Mouse (Mus musculus) regulatory T cell (primary cell): ENCODE measurements around the gene Tm4sf19.

ENCODE experiments used
- in situ Hi-C: fragments of 300-600 bp; cut with MboI, MseI; formaldehyde crosslinking; loops from one replicate; pipeline ENCODE4 v1.15.1; 2025; ENCODE audit warnings: high pct_unique_total_duplicates

Tm4sf19 gene

GRCm38 (mm10) chr16:32400267-32400666 lies at the start of gene Tm4sf19:
Gene Tm4sf19 (plus strand): TSS chr16:32400506.
- in situ Hi-C loops = no loop called here

GRCm38 (mm10) chr16:32350776-32351175 lies 49.5 kb upstream of the Tm4sf19 start:
- in situ Hi-C loops = no loop called here

- in situ Hi-C loops = no loop called here
Measured at GRCm38 (mm10) chr16:32363530-32363929, 36.8 kb upstream of the Tm4sf19 start.

- in situ Hi-C loops = no loop called here
Measured at GRCm38 (mm10) chr16:32371351-32371750, 29.0 kb upstream of the Tm4sf19 start.

GRCm38 (mm10) chr16:32379575-32379974 lies 20.7 kb upstream of the Tm4sf19 start:
- in situ Hi-C loops = no loop called here

- in situ Hi-C loops = no loop called here
Measured at GRCm38 (mm10) chr16:32382901-32383300, 17.4 kb upstream of the Tm4sf19 start.

GRCm38 (mm10) chr16:32384885-32385284 lies 15.4 kb upstream of the Tm4sf19 start:
- in situ Hi-C loops = no loop called here

- in situ Hi-C loops = no loop called here
Measured at GRCm38 (mm10) chr16:32386826-32387225, 13.5 kb upstream of the Tm4sf19 start.

- in situ Hi-C loops = no loop called here
Measured at GRCm38 (mm10) chr16:32389049-32389448, 11.3 kb upstream of the Tm4sf19 start.

GRCm38 (mm10) chr16:32389841-32390240 lies 10.5 kb upstream of the Tm4sf19 start:
- in situ Hi-C loops = no loop called here

GRCm38 (mm10) chr16:32390882-32391281 lies 9.4 kb upstream of the Tm4sf19 start:
- in situ Hi-C loops = no loop called here

- in situ Hi-C loops = no loop called here
Measured at GRCm38 (mm10) chr16:32395679-32396540, 4.4 kb upstream of the Tm4sf19 start.

GRCm38 (mm10) chr16:32396541-32396835 lies 3.8 kb upstream of the Tm4sf19 start:
- in situ Hi-C loops = no loop called here

GRCm38 (mm10) chr16:32398206-32398605 lies 2.1 kb upstream of the Tm4sf19 start:
- in situ Hi-C loops = no loop called here

GRCm38 (mm10) chr16:32401335-32401965 lies 1.1 kb downstream of the Tm4sf19 start:
- in situ Hi-C loops = no loop called here

- in situ Hi-C loops = no loop called here
Measured at GRCm38 (mm10) chr16:32402818-32403217, 2.5 kb downstream of the Tm4sf19 start.

- in situ Hi-C loops = no loop called here
Measured at GRCm38 (mm10) chr16:32405716-32406115, 5.4 kb downstream of the Tm4sf19 start.

GRCm38 (mm10) chr16:32406671-32407070 lies 6.4 kb downstream of the Tm4sf19 start:
- in situ Hi-C loops = no loop called here

- in situ Hi-C loops = no loop called here
Measured at GRCm38 (mm10) chr16:32407730-32408129, 7.4 kb downstream of the Tm4sf19 start.

- in situ Hi-C loops = no loop called here
Measured at GRCm38 (mm10) chr16:32417457-32417856, 17.2 kb downstream of the Tm4sf19 start.

GRCm38 (mm10) chr16:32419517-32420483 lies 19.5 kb downstream of the Tm4sf19 start, which contains the start of gene Tctex1d2:
Gene Tctex1d2 (plus strand): TSS chr16:32419702.
- in situ Hi-C loops = no loop called here

GRCm38 (mm10) chr16:32427506-32427905 lies 27.2 kb downstream of the Tm4sf19 start:
- in situ Hi-C loops = no loop called here
